Comparison of ENCODE assay signal across 18 mouse cellular contexts in genomic region chrX:139524303-139525091, GRCm38 (mm10). TPM values are rescaled to one million over a fixed set of nuclear protein-coding genes. Genes with fewer than 3 reads are reported as not detected.
DNase-seq lines count a peak whose midpoint lies in the region; ATAC-seq and TF ChIP-seq lines count a peak whose summit lies in the region.
"Had no signal": no experiment of that assay in that cellular context is flagged by ENCODE, and none has a peak within 500 bp of the region (broad histone marks: within the 10 kb centered on the region; RNA-seq: fewer than 3 reads in every experiment).

No protein-coding gene starts in this region.

- 32% methylated on average over 5 of the region's 5 CpGs for WGBS in liver, adult 2 months
- WGBS in liver, embryonic 11.5 days: 67% methylated on average over 5 of the region's 5 CpGs
- 61% methylated on average over 5 of the region's 5 CpGs for WGBS in kidney, embryonic 15.5 days
- 33% methylated on average over 5 of the region's 5 CpGs for WGBS in small intestine, adult 2 months
- WGBS in heart, adult 2 months: 46% methylated on average over 5 of the region's 5 CpGs
- 73% methylated on average over 5 of the region's 5 CpGs for WGBS in hindbrain, embryonic 12.5 days

- H3K9me3 ChIP-seq in liver, embryonic 11.5 days (ENCODE audit: control insufficient read depth, low read length): no peaks in the 10 kb centered on the region
- no peaks in the 10 kb centered on the region for H3K9me3 ChIP-seq in kidney, embryonic 15.5 days (replicated peaks)
- H3K9me3 ChIP-seq in hindbrain, embryonic 12.5 days (replicated peaks): no peaks in the 10 kb centered on the region
- H3K9me3 ChIP-seq: heart, embryonic 10.5 days; limb, embryonic 13.5 days; lung, embryonic 15.5 days; midbrain, embryonic 13.5 days had no signal

- H3K4me3 ChIP-seq in liver, adult 2 months (ENCODE audit: insufficient read depth, low read depth, low read length): no peak overlapping the region
- no peak overlapping the region for H3K4me3 ChIP-seq in liver, embryonic 11.5 days (ENCODE audit: low read depth, low read length)
- no peak overlapping the region for H3K4me3 ChIP-seq in kidney, embryonic 15.5 days (replicated peaks)
- no peak overlapping the region for H3K4me3 ChIP-seq in small intestine, adult 2 months (ENCODE audit: low read depth, low read length)
- no peak overlapping the region for H3K4me3 ChIP-seq in heart, adult 2 months
- H3K4me3 ChIP-seq in hindbrain, embryonic 12.5 days: no peak overlapping the region
- H3K4me3 ChIP-seq: heart, embryonic 10.5 days; limb, embryonic 13.5 days; lung, embryonic 15.5 days; midbrain, embryonic 13.5 days had no signal

- no peak for TF ChIP-seq CTCF in liver, adult 2 months (IDR thresholded peaks at IDR 0.05; ENCODE audit: low read depth, low read length)
- no peak for TF ChIP-seq CTCF in small intestine, adult 2 months (IDR thresholded peaks at IDR 0.05; ENCODE audit: extremely low read depth, insufficient read length, insufficient replicate concordance, low read depth, low read length)
- TF ChIP-seq CTCF in heart, adult 2 months (IDR thresholded peaks at IDR 0.05): no peak

- intact Hi-C loops in heart, adult 2 months (cut with DNase I): no loop called here

- no peak overlapping the region for H3K9ac ChIP-seq in liver, adult 2 months (ENCODE audit: low read depth, low read length)
- H3K9ac ChIP-seq in liver, embryonic 11.5 days (ENCODE audit: low read depth, low read length): no peak overlapping the region
- H3K9ac ChIP-seq in kidney, embryonic 15.5 days: no peak overlapping the region
- no peak overlapping the region for H3K9ac ChIP-seq in heart, adult 2 months (ENCODE audit: low read depth, low read length)
- H3K9ac ChIP-seq in hindbrain, embryonic 12.5 days: no peak overlapping the region
- H3K9ac ChIP-seq: forebrain, postnatal 0 days; limb, embryonic 13.5 days; lung, embryonic 15.5 days; midbrain, embryonic 13.5 days had no signal

- H3K36me3 ChIP-seq in liver, adult 2 months (ENCODE audit: control insufficient read depth, insufficient read depth, low read length): no peaks in the 10 kb centered on the region
- H3K36me3 ChIP-seq in liver, embryonic 11.5 days (ENCODE audit: control insufficient read depth, insufficient read depth, low read length): no peaks in the 10 kb centered on the region
- no peaks in the 10 kb centered on the region for H3K36me3 ChIP-seq in kidney, embryonic 15.5 days
- no peaks in the 10 kb centered on the region for H3K36me3 ChIP-seq in small intestine, adult 2 months (ENCODE audit: control insufficient read depth, insufficient read depth, low read length)
- H3K36me3 ChIP-seq in heart, adult 2 months (ENCODE audit: control insufficient read depth, insufficient read depth, low read length): no peaks in the 10 kb centered on the region
- no peaks in the 10 kb centered on the region for H3K36me3 ChIP-seq in hindbrain, embryonic 12.5 days
- H3K36me3 ChIP-seq: heart, embryonic 10.5 days; limb, embryonic 13.5 days; lung, embryonic 15.5 days; midbrain, embryonic 13.5 days had no signal

- no peak overlapping the region for H3K27ac ChIP-seq in liver, adult 2 months (replicated peaks; ENCODE audit: insufficient read depth, low read depth, low read length)
- H3K27ac ChIP-seq in liver, embryonic 11.5 days (ENCODE audit: low read depth, low read length): no peak overlapping the region
- H3K27ac ChIP-seq in kidney, embryonic 15.5 days: 0 out of 2 replicates have a peak overlapping the region, but pooled peaks have one; percentile 41
- peak overlapping the region; percentile 79 for H3K27ac ChIP-seq in small intestine, adult 2 months (ENCODE audit: insufficient read depth, low read depth, low read length)
- H3K27ac ChIP-seq in heart, adult 2 months: no peak overlapping the region
- H3K27ac ChIP-seq in hindbrain, embryonic 12.5 days: no peak overlapping the region
- H3K27ac ChIP-seq: heart, embryonic 10.5 days; limb, embryonic 13.5 days; lung, embryonic 15.5 days; midbrain, embryonic 13.5 days had no signal

- H3K79me2 ChIP-seq in liver, adult 2 months (ENCODE audit: control insufficient read depth, insufficient read depth, low read length): no peaks in the 10 kb centered on the region
- H3K79me2 ChIP-seq in heart, adult 2 months (replicated peaks; ENCODE audit: control insufficient read depth, insufficient read depth, low read length): no peaks in the 10 kb centered on the region

- no peak for ATAC-seq in liver, embryonic 11.5 days (replicated peaks; ENCODE audit: low FRiP score)
- ATAC-seq in kidney, embryonic 15.5 days (replicated peaks; ENCODE audit: low FRiP score): peak; percentile 33; the same call in 1 of the 2 replicates
- no peak for ATAC-seq in hindbrain, embryonic 12.5 days (ENCODE audit: low FRiP score)
- ATAC-seq: forebrain, postnatal 0 days; hindbrain, embryonic 16.5 days; midbrain, embryonic 13.5 days had no signal

- H3K27me3 ChIP-seq in liver, adult 2 months (ENCODE audit: control insufficient read depth, insufficient read depth, low read length): no peaks in the 10 kb centered on the region
- no peaks in the 10 kb centered on the region for H3K27me3 ChIP-seq in liver, embryonic 11.5 days (replicated peaks; ENCODE audit: control insufficient read depth, insufficient read depth, low read length)
- H3K27me3 ChIP-seq in kidney, embryonic 15.5 days: no peaks in the 10 kb centered on the region; the same call in 1 of the 2 replicates
- no peaks in the 10 kb centered on the region for H3K27me3 ChIP-seq in small intestine, adult 2 months (ENCODE audit: control insufficient read depth, insufficient read depth, low read length)
- H3K27me3 ChIP-seq in heart, adult 2 months (ENCODE audit: control insufficient read depth, insufficient read depth, low read length): no peaks in the 10 kb centered on the region
- no peaks in the 10 kb centered on the region for H3K27me3 ChIP-seq in hindbrain, embryonic 12.5 days
- H3K27me3 ChIP-seq: lung, embryonic 15.5 days; midbrain, embryonic 13.5 days had no signal

- TF ChIP-seq POLR2A in liver, adult 2 months (IDR thresholded peaks at IDR 0.05; ENCODE audit: extremely low read depth, insufficient read depth, low read length): no peak
- no peak for TF ChIP-seq POLR2A in small intestine, adult 2 months (IDR thresholded peaks at IDR 0.05; ENCODE audit: low read depth, low read length)
- no peak for TF ChIP-seq POLR2A in heart, adult 2 months (IDR thresholded peaks at IDR 0.05; ENCODE audit: insufficient read depth, low read depth, low read length)

- H3K4me2 ChIP-seq in liver, embryonic 11.5 days: no peak overlapping the region
- H3K4me2 ChIP-seq in kidney, embryonic 15.5 days: no peak overlapping the region
- H3K4me2 ChIP-seq in hindbrain, embryonic 12.5 days (replicated peaks): no peak overlapping the region
- H3K4me2 ChIP-seq: limb, embryonic 13.5 days; lung, embryonic 15.5 days; midbrain, embryonic 13.5 days had no signal

- H3K4me1 ChIP-seq in liver, adult 2 months (ENCODE audit: control insufficient read depth, insufficient read depth, low read length): no peaks in the 10 kb centered on the region; the same call in 1 of the 2 replicates
- no peaks in the 10 kb centered on the region; the same call in 1 of the 2 replicates for H3K4me1 ChIP-seq in liver, embryonic 11.5 days (replicated peaks; ENCODE audit: control insufficient read depth, insufficient read depth, low read length)
- no peaks in the 10 kb centered on the region for H3K4me1 ChIP-seq in kidney, embryonic 15.5 days
- H3K4me1 ChIP-seq in small intestine, adult 2 months (ENCODE audit: control insufficient read depth, insufficient read depth, insufficient read length, low read length): peaks cover 5% of the 10 kb centered on the region; the same call in 1 of the 2 replicates
- no peaks in the 10 kb centered on the region for H3K4me1 ChIP-seq in heart, adult 2 months (ENCODE audit: control insufficient read depth, insufficient read depth, low read length)
- H3K4me1 ChIP-seq in hindbrain, embryonic 12.5 days: no peaks in the 10 kb centered on the region
- H3K4me1 ChIP-seq: heart, embryonic 10.5 days; limb, embryonic 13.5 days; lung, embryonic 15.5 days; midbrain, embryonic 13.5 days had no signal

- DNase-seq in liver, adult 2 months (ENCODE audit: extremely low read depth, low read depth, low spot score): peak; percentile 22
- DNase-seq in liver, embryonic 11.5 days (ENCODE audit: low spot score): no peak
- peak; percentile 2 for DNase-seq in R1 (ENCODE audit: low read depth, low spot score)
- DNase-seq in heart, adult 2 months: no peak
- DNase-seq in cerebellum, postnatal 4 days (ENCODE audit: low spot score in 2 of 2): no peak
- DNase-seq: cerebellum, postnatal 14 days; forebrain, postnatal 0 days; gastrocnemius, postnatal 25 days; layer of hippocampus, adult 9-11 months had no signal

- TF ChIP-seq EP300 in heart, adult 2 months (IDR thresholded peaks at IDR 0.05; ENCODE audit: insufficient read depth, low read depth, low read length): no peak

RNA-seq across cellular contexts. Expression of gene Rnf128, which starts 38.6 kb away (rescaled TPM):
- total RNA-seq in liver, adult 2 months (2014; rRNA removed): 74.4 and 84.5 TPM in 2 replicates
- 40.3 and 43.8 TPM in 2 replicates for polyA plus RNA-seq in liver, adult 2 months (2012; rRNA removed)
- 52.9 and 57.4 TPM in 2 replicates for polyA plus RNA-seq in liver, embryonic 11.5 days (2014; fragmentation: Nextera tagmentation; extraction: Ambion mirVana)
- 35.9 and 38.5 TPM in 2 replicates for polyA plus RNA-seq in kidney, embryonic 15.5 days (2015; fragmentation: Nextera tagmentation; extraction: Ambion mirVana)
- polyA plus RNA-seq in small intestine, adult 2 months (2012; rRNA removed): 31.0 and 202 TPM in 2 replicates
- 10 to 100 TPM; 69.3 to 82.4 TPM for total RNA-seq in heart, adult 2 months (2021)
- 16.4 and 26.1 TPM in 2 replicates for polyA plus RNA-seq in heart, adult 2 months (2012; rRNA removed)
- 2.5 and 2.9 TPM in 2 replicates for polyA plus RNA-seq in hindbrain, embryonic 12.5 days (2016; fragmentation: Nextera tagmentation; extraction: Ambion mirVana)

RNA-seq across cellular contexts. Expression of gene D330045A20Rik, which starts 44.3 kb away (rescaled TPM):
- 0.09 TPM in 1 of 2 replicates, not detected in the other for total RNA-seq in liver, adult 2 months (2014; rRNA removed)
- not detected in 2 replicates for polyA plus RNA-seq in liver, adult 2 months (2012; rRNA removed)
- 3.0 and 4.6 TPM in 2 replicates for polyA plus RNA-seq in liver, embryonic 11.5 days (2014; fragmentation: Nextera tagmentation; extraction: Ambion mirVana)
- polyA plus RNA-seq in kidney, embryonic 15.5 days (2015; fragmentation: Nextera tagmentation; extraction: Ambion mirVana): 1.9 and 2.2 TPM in 2 replicates
- 0.03 TPM in 2 replicates for polyA plus RNA-seq in small intestine, adult 2 months (2012; rRNA removed)
- total RNA-seq in heart, adult 2 months (2021): under 1 TPM; 0.05 to 0.07 TPM
- 0.04 and 0.06 TPM in 2 replicates for polyA plus RNA-seq in heart, adult 2 months (2012; rRNA removed)
- polyA plus RNA-seq in hindbrain, embryonic 12.5 days (2016; fragmentation: Nextera tagmentation; extraction: Ambion mirVana): 1.4 and 1.5 TPM in 2 replicates
- total RNA-seq: gastrocnemius, postnatal 25 days had no signal
- polyA plus RNA-seq: spleen, adult 2 months had no signal

Comparison
In these comparisons a context has a peak if more than half of its experiments do, and no peak if none do; other contexts are left out.
1. DNase-seq: peak in liver, adult 2 months (single experiment) and R1 (single experiment); none in liver, embryonic 11.5 days (single experiment), heart, adult 2 months (0 of 2) and cerebellum, postnatal 4 days (0 of 2).
2. H3K27ac ChIP-seq: peak in kidney, embryonic 15.5 days (single experiment) and small intestine, adult 2 months (single experiment); none in liver, adult 2 months (single experiment), liver, embryonic 11.5 days (single experiment), heart, adult 2 months (single experiment) and hindbrain, embryonic 12.5 days (single experiment).